Mouse (Mus musculus) right cerebral cortex, postnatal 25 days (tissue): Measurements from ENCODE around the gene Etv2.
A peak's percentile ranks its signal among the peaks of the same experiment; 100 is the strongest.

Source experiments
- DNase-seq: peaks from one replicate; pipeline ENCODE4 v3.0.0; 2022

Etv2 gene

GRCm38 (mm10) chr7:30587842-30588667 is 47.6 kb downstream of the Etv2 start:
- peak; percentile 72 for DNase-seq

GRCm38 (mm10) chr7:30586455-30587020 is 49.1 kb downstream of the Etv2 start:
- no peak for DNase-seq

- DNase-seq, result no peak
Observed at GRCm38 (mm10) chr7:30585170-30585569, 50.5 kb downstream of the Etv2 start.

GRCm38 (mm10) chr7:30584339-30584738 is 51.3 kb downstream of the Etv2 start:
- no peak for DNase-seq
